Mouse (Mus musculus): ENCODE measurements around the gene P4hb. TPM values are rescaled to one million over a fixed set of nuclear protein-coding genes. Genes with fewer than 3 reads are reported as not detected.
"Not testable (repeated sequence)": the region's sequence is repeated elsewhere in the genome, so short reads cannot be mapped to it uniquely, and the experiment has no call there.

The P4hb gene
- polyA plus RNA-seq, 1 experiment from 2014 or later: 252 TPM

DNA sequence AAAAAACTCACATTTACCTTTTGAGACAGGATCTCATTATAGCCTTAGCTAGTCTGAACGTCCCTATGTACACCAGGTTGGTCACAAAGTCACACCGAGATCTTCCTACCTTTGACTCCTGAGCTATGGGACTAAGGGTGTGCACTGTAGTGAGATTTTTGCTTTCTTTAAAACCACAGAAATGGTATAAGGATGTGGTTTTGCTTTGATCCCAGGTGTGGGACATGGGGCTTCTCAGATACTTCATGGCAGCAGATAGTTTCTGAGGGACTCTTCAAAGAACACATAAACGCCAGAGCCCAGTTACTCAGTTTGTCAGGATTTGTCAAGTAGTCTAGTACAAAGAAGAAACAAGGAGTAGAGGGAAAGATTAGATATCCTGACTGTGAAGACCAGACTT is 27.7 kb upstream of the P4hb start:
- no peak overlapping the region for H3K27ac ChIP-seq (ENCODE audit: low read depth, low read length)
- no peaks in the 10 kb centered on the region for H3K27me3 ChIP-seq (replicated peaks; ENCODE audit: control insufficient read depth, insufficient read depth, low read length)
- H3K36me3 ChIP-seq (ENCODE audit: control insufficient read depth, insufficient read depth, low read length): peaks cover 21% of the 10 kb centered on the region
- no peak overlapping the region for H3K9ac ChIP-seq (ENCODE audit: low read depth, low read length)
- H3K9me3 ChIP-seq (ENCODE audit: control insufficient read depth, low read length): no peaks in the 10 kb centered on the region
- H3K4me1 ChIP-seq (ENCODE audit: control insufficient read depth, insufficient read depth, low read depth, low read length): peaks cover 16% of the 10 kb centered on the region
- WGBS: 95% methylated on average over 3 of the region's 3 CpGs
- no peak overlapping the region for H3K4me2 ChIP-seq (ENCODE audit: low read length)
- no peak overlapping the region for H3K4me3 ChIP-seq (ENCODE audit: low read length)
- no peak for ATAC-seq

DNA sequence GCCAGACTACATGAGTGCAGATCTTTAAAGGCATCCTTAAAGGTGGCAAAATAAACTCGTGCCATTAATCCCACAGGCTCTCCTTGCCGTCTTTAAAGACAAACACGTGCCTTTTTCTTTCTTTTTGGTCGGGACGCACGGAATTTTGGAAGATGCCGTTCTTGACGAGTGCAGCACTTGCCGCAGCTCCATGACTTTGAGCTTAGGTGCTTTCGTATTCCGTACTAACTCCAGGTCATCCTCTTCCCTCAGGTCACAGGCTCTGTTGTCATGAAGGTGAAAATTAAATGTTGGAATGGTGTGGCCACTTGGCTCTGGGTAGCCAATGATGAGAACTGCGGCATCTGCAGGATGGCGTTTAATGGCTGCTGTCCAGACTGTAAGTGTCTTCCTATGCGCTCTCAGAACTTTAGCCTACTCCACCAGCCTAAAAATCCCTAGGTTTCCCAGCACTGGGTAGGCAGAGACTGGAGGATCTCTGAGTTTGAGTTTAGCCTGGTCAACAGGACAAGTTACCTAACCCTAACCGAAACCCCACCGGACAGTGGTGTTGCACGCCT is 26.0 kb upstream of the P4hb start:
- 45% methylated on average over 17 of the region's 17 CpGs for WGBS
- no peak for ATAC-seq
- H3K27ac ChIP-seq (ENCODE audit: low read depth, low read length): peak overlapping the region; percentile 84; the same call in 1 of the 2 replicates
- H3K9me3 ChIP-seq (ENCODE audit: control insufficient read depth, low read length): no peaks in the 10 kb centered on the region
- H3K9ac ChIP-seq (ENCODE audit: low read depth, low read length): peak overlapping the region; percentile 98
- H3K4me2 ChIP-seq (ENCODE audit: low read length): peak overlapping the region; percentile 65
- H3K36me3 ChIP-seq (ENCODE audit: control insufficient read depth, insufficient read depth, low read length): peaks cover 29% of the 10 kb centered on the region
- H3K4me1 ChIP-seq (ENCODE audit: control insufficient read depth, insufficient read depth, low read depth, low read length): peaks cover 16% of the 10 kb centered on the region
- peak overlapping the region; percentile 98 for H3K4me3 ChIP-seq (ENCODE audit: low read length)
- no peaks in the 10 kb centered on the region for H3K27me3 ChIP-seq (replicated peaks; ENCODE audit: control insufficient read depth, insufficient read depth, low read length)

DNA sequence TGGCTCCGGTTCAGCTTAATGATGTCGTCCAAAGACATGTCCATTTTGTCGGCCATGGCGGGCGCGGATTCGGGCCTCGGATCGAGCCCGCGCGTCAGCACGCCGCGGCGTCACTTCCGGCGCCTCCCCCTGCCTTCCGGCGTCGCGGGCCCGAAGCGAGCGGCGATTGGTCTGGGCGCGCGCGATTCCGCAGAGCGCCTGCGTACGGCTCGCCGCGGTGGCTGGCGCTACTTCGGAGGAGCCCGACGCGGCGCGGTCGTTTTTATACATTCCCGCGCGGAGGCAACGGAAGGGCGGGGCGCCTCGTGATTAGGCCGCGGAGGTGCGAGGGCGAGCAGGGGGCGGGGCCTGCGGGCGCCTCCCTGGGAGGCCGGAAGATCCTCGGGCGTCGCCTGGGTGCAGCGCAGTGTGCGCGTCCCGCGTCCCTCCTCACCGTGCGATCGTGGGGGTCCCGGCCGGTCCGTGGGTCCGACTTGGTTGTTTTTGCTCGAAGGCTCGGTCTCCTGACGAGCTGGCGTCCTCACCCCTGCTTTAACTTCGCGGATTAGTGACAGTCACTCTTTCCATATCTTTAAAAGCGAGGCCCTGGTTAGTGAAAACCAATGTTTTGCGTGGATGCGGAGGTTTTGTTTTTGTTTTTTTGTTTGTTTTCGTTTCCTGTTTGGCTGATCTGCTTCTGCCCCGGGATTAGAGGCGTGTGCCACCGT is 25.4 kb upstream of the P4hb start, which contains the start of the genes Alyref and Anapc11:
Gene Alyref, minus strand, starts transcription at position 83 of the 707 bp plus-strand sequence.
Gene Anapc11, plus strand, starts transcription at position 139 of the 707 bp plus-strand sequence.
- H3K4me1 ChIP-seq (ENCODE audit: control insufficient read depth, insufficient read depth, low read depth, low read length): peaks cover 16% of the 10 kb centered on the region
- no peaks in the 10 kb centered on the region for H3K9me3 ChIP-seq (ENCODE audit: control insufficient read depth, low read length)
- H3K9ac ChIP-seq (ENCODE audit: low read depth, low read length): peak within 1 kb of the TSS; percentile 98
- under 1% methylated on average over 88 of the region's 88 CpGs for WGBS
- peak; percentile 99 for ATAC-seq
- peak within 1 kb of the TSS; percentile 89 for H3K27ac ChIP-seq (ENCODE audit: low read depth, low read length)
- H3K4me2 ChIP-seq (ENCODE audit: low read length): peak within 1 kb of the TSS; percentile 99
- peak within 1 kb of the TSS; percentile 98 for H3K4me3 ChIP-seq (ENCODE audit: low read length)
- H3K27me3 ChIP-seq (replicated peaks; ENCODE audit: control insufficient read depth, insufficient read depth, low read length): no peaks in the 10 kb centered on the region
- peaks cover 35% of the 10 kb centered on the region for H3K36me3 ChIP-seq (ENCODE audit: control insufficient read depth, insufficient read depth, low read length)

DNA sequence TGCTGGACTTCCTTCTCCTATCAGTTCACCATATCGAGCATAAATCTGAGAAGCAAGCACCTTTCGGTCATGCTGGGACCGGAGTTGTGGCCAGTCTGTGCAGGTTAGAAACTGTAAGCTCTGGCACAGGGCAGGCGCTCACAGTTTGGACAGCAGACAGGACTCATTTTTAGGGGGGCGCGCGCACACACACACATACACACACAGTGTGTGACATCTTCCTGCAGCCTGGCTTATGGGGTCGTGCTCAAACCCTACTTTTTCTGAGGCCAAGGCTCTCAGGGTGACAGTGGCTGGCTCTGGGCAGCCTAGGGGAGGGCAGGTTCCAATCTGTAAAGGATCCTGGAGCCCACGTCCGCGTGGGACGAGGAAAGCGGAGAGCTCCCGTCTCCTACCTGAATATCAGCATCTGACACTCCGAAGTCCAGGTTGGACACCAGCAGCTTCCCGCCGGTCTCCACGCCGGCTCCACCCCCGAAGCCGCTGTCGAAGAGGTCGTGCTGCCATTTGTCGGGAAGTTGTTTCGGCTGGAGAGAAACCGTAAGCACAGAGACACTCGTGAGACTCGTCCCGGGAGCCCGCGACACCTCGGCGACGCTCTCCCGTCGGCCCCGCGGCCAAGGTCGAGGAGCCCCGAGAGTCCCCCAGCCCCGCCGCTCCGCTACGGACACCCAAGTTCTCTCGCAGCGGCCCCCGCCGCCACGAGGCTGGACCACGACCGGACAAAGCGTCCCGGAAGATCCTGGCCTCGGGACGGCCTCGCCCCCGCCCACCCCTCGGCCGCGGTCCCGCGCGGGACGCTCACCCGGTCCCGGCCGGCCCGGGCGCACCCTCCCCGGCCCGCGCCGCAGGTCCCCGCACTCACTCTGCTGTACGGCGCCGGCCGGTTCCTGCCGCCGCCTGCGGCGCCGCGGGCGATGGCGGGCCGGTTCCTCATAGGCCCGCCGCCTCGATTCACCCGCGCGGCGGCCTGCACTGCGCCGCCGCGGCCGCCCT is 24.5 kb upstream of the P4hb start:
- peak overlapping the region; percentile 98 for H3K4me3 ChIP-seq (ENCODE audit: low read length)
- peak overlapping the region; percentile 89 for H3K27ac ChIP-seq (ENCODE audit: low read depth, low read length)
- H3K4me1 ChIP-seq (ENCODE audit: control insufficient read depth, insufficient read depth, low read depth, low read length): peaks cover 16% of the 10 kb centered on the region
- WGBS: 4% methylated on average over 85 of the region's 99 CpGs
- H3K36me3 ChIP-seq (ENCODE audit: control insufficient read depth, insufficient read depth, low read length): peaks cover 39% of the 10 kb centered on the region
- H3K9me3 ChIP-seq (ENCODE audit: control insufficient read depth, low read length): no peaks in the 10 kb centered on the region
- H3K9ac ChIP-seq (ENCODE audit: low read depth, low read length): peak overlapping the region; percentile 98
- no peaks in the 10 kb centered on the region for H3K27me3 ChIP-seq (replicated peaks; ENCODE audit: control insufficient read depth, insufficient read depth, low read length)
- H3K4me2 ChIP-seq (ENCODE audit: low read length): peak overlapping the region; percentile 99
- ATAC-seq: peak; percentile 54; the same call in 1 of the 2 replicates

DNA sequence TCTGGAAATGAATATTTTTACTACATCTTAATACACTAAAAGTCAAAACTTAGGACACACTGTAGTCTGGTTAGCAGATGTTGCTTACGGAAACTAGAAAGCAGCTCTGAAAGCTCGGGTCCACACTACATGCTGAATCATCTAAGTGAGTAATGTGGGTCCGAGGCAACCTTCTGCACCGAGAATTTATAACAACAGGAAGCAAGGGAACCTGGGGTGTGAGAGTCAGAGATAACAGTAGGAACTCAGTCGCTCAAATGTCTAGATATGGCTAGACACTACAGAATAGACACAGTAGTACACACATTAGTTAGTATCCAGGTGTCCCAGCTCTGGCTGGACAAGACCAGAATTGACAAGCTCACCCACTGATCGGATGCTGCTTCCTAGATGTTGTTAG is 15.5 kb upstream of the P4hb start:
- Histone ChIP-seq H3K9ac (ENCODE audit: low read depth, low read length) (no peak overlapping the region), H3K36me3 (ENCODE audit: control insufficient read depth, insufficient read depth, low read length) (peaks cover 44% of the 10 kb centered on the region), H3K4me1 (ENCODE audit: control insufficient read depth, insufficient read depth, low read depth, low read length) (no peaks in the 10 kb centered on the region), H3K27me3 (replicated peaks; ENCODE audit: control insufficient read depth, insufficient read depth, low read length) (no peaks in the 10 kb centered on the region), H3K27ac (ENCODE audit: low read depth, low read length) (no peak overlapping the region), H3K4me3 (ENCODE audit: low read length) (no peak overlapping the region), H3K9me3 (ENCODE audit: control insufficient read depth, low read length) (0 out of 2 replicates have a peak, but pooled peaks cover 3% of the 10 kb centered on the region), H3K4me2 (ENCODE audit: low read length) (no peak overlapping the region)
- no peak for ATAC-seq
- 95% methylated on average over 6 of the region's 6 CpGs for WGBS

DNA sequence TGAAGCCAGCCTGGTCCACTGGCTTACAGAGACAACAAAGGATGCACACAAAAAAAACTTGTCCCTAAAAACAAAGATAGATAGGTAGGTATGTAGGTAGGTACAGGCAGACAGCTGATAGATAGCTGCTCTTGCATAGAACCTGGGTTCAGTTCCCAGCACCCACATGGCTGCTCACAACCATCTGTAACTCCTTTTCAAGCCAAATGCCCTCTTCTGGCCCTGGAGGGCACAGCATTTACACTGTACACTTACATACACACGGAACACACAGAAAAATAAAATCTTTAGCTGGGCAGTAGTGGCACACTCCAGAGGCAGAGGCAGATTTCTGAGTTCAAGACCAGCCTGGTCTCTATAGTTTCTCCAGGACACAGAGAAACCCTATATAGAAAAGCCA is 10.9 kb upstream of the P4hb start:
- 97% methylated on average over 1 of the region's 1 CpGs for WGBS
- no peak overlapping the region for H3K9ac ChIP-seq (ENCODE audit: low read depth, low read length)
- no peak overlapping the region for H3K4me2 ChIP-seq (ENCODE audit: low read length)
- no peak overlapping the region for H3K27ac ChIP-seq (ENCODE audit: low read depth, low read length)
- H3K4me1 ChIP-seq (ENCODE audit: control insufficient read depth, insufficient read depth, low read depth, low read length): peaks cover 18% of the 10 kb centered on the region
- no peak for ATAC-seq
- H3K36me3 ChIP-seq (ENCODE audit: control insufficient read depth, insufficient read depth, low read length): peaks cover 34% of the 10 kb centered on the region
- no peak overlapping the region for H3K4me3 ChIP-seq (ENCODE audit: low read length)
- H3K9me3 ChIP-seq (ENCODE audit: control insufficient read depth, low read length): 0 out of 2 replicates have a peak, but pooled peaks cover 3% of the 10 kb centered on the region
- H3K27me3 ChIP-seq (replicated peaks; ENCODE audit: control insufficient read depth, insufficient read depth, low read length): no peaks in the 10 kb centered on the region

DNA sequence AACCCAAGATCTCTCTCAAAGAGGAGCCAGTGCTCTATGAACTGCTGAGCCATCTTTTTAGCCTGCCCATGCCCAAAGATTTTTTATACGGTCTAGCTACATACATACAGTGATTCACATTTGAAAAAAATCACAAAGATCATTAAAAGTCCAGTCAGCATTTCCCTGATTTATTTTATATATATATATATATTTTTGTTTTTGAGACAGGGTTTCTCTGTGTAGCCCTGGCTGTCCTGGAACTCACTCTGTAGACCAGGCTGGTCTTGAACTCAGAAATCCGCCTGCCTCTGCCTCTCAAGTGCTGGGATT is 9.9 kb upstream of the P4hb start:
- Histone ChIP-seq H3K36me3 (ENCODE audit: control insufficient read depth, insufficient read depth, low read length) (peaks cover 39% of the 10 kb centered on the region), H3K4me1 (ENCODE audit: control insufficient read depth, insufficient read depth, low read depth, low read length) (peaks cover 21% of the 10 kb centered on the region)
- H3K4me2 ChIP-seq (ENCODE audit: low read length); H3K27ac ChIP-seq (ENCODE audit: low read depth, low read length); ATAC-seq; H3K27me3 ChIP-seq (replicated peaks; ENCODE audit: control insufficient read depth, insufficient read depth, low read length); H3K4me3 ChIP-seq (ENCODE audit: low read length); H3K9ac ChIP-seq (ENCODE audit: low read depth, low read length); H3K9me3 ChIP-seq (ENCODE audit: control insufficient read depth, low read length): not testable (repeated sequence)
- 90% methylated on average over 2 of the region's 2 CpGs for WGBS

DNA sequence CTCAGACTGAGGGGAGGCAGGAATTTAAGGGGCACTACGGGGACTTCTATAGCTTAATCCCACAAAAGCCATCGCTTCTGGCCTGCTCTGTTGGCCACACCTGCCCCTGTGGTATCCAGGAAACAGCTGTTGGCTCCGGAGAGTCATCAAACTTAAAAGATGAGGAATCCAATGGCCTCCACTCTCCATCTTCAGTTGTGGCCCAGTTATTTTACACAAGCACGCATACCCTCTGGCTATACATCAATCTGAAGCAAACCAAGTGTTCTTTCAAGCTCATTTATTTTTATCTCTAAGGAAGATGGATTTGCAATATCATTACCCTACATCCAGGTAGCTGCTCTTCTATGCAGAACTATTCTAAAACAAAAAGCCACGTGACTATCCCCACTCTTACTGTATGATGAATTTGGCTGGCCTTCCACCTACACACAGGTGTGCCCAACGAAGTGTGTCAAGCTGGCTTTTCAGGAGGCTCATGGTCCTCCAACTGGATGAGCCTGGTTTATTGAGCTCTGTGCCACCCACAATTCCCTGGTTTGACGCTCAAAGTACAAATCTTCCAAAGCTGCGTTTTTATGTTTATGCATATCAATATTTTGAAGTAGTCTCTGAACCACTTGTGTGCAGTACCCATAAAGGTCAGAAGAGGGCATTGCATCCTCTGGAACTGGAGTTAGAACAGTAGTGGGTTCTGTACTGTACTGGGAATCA is 9.4 kb upstream of the P4hb start:
- H3K4me2 ChIP-seq (ENCODE audit: low read length): peak overlapping the region; percentile 99

More for the DNA sequence above, 9.4 kb upstream of the P4hb start:
- Histone ChIP-seq H3K4me1 (ENCODE audit: control insufficient read depth, insufficient read depth, low read depth, low read length) (peaks cover 21% of the 10 kb centered on the region), H3K27me3 (replicated peaks; ENCODE audit: control insufficient read depth, insufficient read depth, low read length) (no peaks in the 10 kb centered on the region), H3K9ac (ENCODE audit: low read depth, low read length) (peak overlapping the region; percentile 97), H3K36me3 (ENCODE audit: control insufficient read depth, insufficient read depth, low read length) (peaks cover 44% of the 10 kb centered on the region), H3K4me3 (ENCODE audit: low read length) (peak overlapping the region; percentile 89), H3K27ac (ENCODE audit: low read depth, low read length) (peak overlapping the region; percentile 97), H3K9me3 (ENCODE audit: control insufficient read depth, low read length) (0 out of 2 replicates have a peak, but pooled peaks cover 3% of the 10 kb centered on the region)
- no peak; the same call in 1 of the 2 replicates for ATAC-seq
- 72% methylated on average over 8 of the region's 8 CpGs for WGBS
